Mouse (Mus musculus): ENCODE results near the gene Kirrel3.

- TF ChIP-seq CTCF (IDR thresholded peaks at IDR 0.05) (no peak), EP300 (IDR thresholded peaks at IDR 0.05) (no peak)
Measured at GRCm38 (mm10) chr9:34957691-34958090, 472.0 kb downstream of the Kirrel3 start.

Measured in lung, postnatal 0 days (tissue).